Mouse (Mus musculus): ENCODE measurements around the gene Uba1. TPM values are rescaled to one million over a fixed set of nuclear protein-coding genes. Genes with fewer than 3 reads are reported as not detected.
"Not testable (repeated sequence)": the region's sequence is repeated elsewhere in the genome, so short reads cannot be mapped to it uniquely, and the experiment has no call there.

The Uba1 gene
- polyA plus RNA-seq, 1 experiment from 2014 or later: 249 TPM

GRCm38 (mm10) chrX:20730048-20730447 lies 71.9 kb downstream of the Uba1 start:
- 45% methylated on average over 10 of the region's 10 CpGs for WGBS
- H3K27ac ChIP-seq; H3K36me3 ChIP-seq; H3K4me2 ChIP-seq (replicated peaks); ATAC-seq (ENCODE audit: insufficient number of reproducible peaks, insufficient read depth, low FRiP score, low TSS enrichment); H3K27me3 ChIP-seq; H3K9ac ChIP-seq; H3K4me1 ChIP-seq; H3K4me3 ChIP-seq; H3K9me3 ChIP-seq: not testable (repeated sequence)

Other genes starting within 250 kb of the Uba1 start
- 8.1 and 8.6 TPM in 2 replicates for gene Jade3, start 232.6 kb upstream of the Uba1 start, polyA plus RNA-seq (2016; fragmentation: Nextera tagmentation; extraction: Ambion mirVana)
- 0.23 and 0.46 TPM in 2 replicates for gene Rgn, start 108.5 kb upstream of the Uba1 start, polyA plus RNA-seq (2016; fragmentation: Nextera tagmentation; extraction: Ambion mirVana)
- 76.5 and 77.7 TPM in 2 replicates for gene Rbm10, start 40.8 kb upstream of the Uba1 start, polyA plus RNA-seq (2016; fragmentation: Nextera tagmentation; extraction: Ambion mirVana)
- gene Ndufb11, start 40.7 kb upstream of the Uba1 start, polyA plus RNA-seq (2016; fragmentation: Nextera tagmentation; extraction: Ambion mirVana): 207 and 208 TPM in 2 replicates
- gene Cdk16, start 29.6 kb downstream of the Uba1 start, polyA plus RNA-seq (2016; fragmentation: Nextera tagmentation; extraction: Ambion mirVana): 139 and 145 TPM in 2 replicates
- 68.4 and 68.6 TPM in 2 replicates for gene Usp11, start 45.6 kb downstream of the Uba1 start, polyA plus RNA-seq (2016; fragmentation: Nextera tagmentation; extraction: Ambion mirVana)
- gene Araf, start 139.5 kb downstream of the Uba1 start, polyA plus RNA-seq (2016; fragmentation: Nextera tagmentation; extraction: Ambion mirVana): 107 and 113 TPM in 2 replicates
- 16.0 and 17.9 TPM in 2 replicates for gene Timp1, start 211.8 kb downstream of the Uba1 start, polyA plus RNA-seq (2016; fragmentation: Nextera tagmentation; extraction: Ambion mirVana)